Mouse (Mus musculus): ENCODE measurements at regions not wholly inside any gene's neighbourhood (a gene's known extent, or its start where the extent isn't known, plus 50 kb on each side); places are given as distances from the start of the nearest gene placed in this dataset.

DNA sequence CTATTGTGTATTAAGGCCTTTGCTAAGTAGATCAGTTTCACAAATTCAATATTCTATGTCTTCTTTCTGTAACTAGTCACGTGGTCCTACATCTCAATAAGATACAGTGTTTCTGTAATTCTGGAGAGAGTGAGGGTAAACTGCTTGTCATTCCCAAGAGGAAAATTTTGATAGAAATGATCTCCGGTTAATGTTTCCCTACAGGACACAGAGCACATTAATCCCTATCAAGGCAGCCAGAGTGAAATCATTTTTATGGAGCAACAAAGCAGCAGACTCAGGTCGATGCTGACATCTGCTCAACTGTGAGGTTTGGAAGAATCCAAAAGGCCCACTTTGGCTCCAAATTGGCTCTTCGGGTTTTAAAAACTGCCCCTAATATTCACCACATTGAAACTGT lies 451.7 kb downstream of the Arl4a start:
- DNase-seq, result no peak

DNA sequence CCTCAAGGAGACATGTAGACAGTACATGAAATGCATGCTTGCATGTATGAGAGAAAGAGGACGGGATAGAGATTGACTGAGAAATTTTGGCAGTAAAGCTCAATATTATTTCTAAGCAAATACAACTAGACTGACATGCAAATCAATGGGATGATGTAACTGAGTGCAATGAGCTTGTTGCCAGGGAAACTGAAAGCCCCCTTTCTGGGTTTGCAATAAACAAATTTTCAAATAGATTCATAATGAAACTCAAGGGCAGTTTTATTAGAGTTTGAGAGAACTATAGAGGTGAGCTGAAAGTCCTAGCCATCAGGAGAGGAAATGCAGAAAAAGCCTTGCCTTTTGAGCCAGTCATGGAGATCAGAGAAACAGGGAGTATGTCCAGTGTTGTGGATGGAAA lies 460.2 kb downstream of the Arl4a start:
- no peak for DNase-seq

DNA sequence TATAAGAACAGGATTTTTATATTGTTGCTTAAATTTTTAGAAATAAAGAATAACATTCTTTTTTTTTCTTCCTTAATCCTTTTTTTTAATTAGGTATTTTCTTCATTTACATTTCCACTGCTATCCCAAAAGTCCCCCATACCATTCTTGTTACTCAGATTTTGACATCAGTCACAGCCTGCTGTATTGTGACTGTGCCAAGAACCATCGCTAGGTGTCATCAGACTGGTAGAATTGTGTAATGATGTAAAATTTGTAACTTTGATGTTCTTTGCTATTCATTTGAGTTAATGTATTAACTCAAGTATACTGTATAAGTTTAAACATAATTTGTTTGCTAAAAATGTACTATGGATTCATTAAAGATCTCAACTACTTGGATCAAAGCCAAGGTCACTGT lies 465.0 kb downstream of the Arl4a start:
- DNase-seq, result no peak

DNA sequence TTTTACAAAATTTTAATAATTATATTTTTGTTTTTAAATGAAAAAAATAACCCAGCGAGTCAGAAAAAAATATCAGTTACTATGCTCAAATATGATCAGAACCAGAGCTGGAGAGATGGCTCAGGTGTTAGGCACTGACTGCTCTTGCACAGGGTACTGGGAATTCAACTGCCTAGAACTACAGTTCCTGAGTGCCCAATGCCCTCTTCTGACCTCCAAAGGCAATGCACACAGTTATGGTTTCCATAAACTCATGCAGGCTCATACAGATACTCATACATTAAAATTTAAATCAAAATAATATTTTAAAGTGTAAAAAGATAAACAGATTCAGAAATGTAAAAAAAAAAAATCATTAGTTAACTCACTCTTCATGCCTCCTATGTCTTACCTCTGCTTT lies 465.7 kb downstream of the Arl4a start:
- DNase-seq, result no peak

DNA sequence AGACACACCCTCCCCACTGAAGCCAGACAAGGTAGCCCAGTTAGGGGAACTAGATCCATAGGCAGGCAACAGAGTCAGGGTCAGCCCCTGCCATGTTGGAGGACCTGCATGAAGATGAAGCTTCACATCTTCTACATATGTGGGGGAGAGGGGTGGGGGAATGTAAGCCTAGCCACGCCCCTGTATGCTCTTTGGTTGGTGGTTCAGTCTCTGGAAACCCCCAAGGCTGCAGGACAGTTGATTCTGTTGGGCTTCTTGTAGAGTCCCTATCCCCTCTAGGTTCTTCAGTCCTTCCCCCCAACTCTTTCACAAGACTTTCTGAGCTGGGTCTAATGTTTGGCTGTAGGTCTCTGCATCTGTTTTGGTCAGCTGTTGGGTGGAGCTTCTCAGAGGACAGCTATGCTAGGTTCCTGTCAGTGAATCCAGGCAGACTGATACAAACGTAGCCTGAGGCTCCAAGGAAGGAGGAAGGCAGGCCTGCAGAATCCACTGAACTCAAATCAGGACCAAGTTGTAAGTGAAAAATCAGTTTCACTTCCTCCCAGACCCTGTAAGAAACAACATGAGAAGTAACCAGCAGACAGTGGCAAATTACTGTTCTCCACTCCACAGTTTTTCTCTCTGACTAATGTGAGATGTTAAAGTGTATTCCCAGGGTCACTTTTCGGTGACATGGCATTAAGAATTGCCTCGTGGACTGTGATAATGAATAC lies 476.9 kb downstream of the Arl4a start:
- no peak for DNase-seq

DNA sequence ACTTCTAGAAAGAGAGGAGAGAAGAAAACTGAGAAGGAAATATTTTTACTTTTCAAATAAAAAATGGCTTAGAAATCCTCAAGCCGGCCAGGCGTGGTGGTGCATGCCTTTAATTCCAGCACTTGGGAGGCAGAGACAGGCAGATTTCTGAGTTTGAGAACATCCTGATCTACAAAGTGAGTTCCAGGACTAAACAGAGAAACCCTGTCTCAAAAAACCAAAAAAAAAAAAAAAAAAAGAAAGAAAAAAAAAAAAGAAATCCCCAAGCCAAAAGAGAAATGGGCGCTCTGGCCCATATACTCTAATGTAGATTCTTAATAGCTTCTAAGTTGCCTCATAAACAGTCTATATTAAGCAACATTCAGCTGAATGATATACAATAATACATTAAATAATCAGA lies 479.3 kb downstream of the Arl4a start:
- DNase-seq, result no peak

DNA sequence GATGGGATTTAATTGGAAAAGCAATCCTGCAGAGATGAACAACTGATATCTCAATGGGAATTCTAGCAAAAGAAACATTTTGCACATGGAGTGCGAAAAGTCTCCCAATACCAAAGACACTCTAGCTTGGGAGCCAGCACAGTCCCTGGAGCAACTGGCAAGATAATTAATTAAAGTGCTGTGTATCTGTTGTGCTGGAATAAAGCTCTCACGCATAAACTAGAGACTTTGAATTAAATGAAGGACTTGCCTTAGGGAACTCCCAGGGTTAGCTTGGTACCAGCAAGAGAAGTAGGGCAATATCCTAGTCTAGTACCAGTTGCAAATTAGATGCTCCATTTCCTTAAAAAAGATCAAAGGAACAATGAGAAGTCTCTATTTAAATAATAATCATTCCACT lies 501.5 kb downstream of the Arl4a start:
- no peak for DNase-seq

DNA sequence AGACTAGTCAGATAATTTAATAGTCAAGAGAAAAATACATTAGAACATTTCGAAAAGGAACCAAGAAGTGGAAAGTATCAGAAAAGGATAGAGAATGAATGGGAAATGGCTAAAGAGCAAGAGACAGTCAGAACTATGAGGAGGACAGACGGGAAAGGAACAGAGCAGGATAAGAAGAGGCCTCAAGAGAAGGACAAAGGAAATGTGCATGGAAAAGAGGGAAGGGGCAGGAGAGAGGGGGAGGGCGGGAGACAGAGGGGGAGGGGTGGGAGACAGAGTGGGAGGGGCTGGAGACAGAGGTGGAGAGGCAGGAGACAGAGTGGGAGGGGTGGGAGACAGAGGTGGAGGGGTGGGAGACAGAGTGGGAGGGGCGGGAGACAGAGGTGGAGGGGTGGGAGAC lies 509.7 kb downstream of the Arl4a start:
- DNase-seq, result no peak

DNA sequence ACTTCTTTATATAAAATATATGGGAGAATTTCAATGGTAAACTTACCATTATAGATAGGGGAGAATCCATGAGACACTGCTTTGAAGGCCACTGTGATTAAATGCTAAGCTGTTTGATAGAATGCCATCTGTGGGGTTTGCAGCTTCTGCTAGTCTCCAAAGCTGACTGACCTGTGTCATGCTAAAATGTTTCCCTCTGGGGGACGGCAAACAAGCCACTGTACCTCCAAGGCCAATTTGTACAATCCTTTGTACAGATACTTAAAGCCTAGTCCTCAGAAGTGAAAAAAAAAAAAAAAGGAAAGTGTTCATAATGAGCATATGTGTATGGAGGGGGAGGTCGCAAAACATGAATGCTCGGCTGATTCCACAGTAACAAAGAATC lies 510.6 kb downstream of the Arl4a start:
- DNase-seq, result no peak

DNA sequence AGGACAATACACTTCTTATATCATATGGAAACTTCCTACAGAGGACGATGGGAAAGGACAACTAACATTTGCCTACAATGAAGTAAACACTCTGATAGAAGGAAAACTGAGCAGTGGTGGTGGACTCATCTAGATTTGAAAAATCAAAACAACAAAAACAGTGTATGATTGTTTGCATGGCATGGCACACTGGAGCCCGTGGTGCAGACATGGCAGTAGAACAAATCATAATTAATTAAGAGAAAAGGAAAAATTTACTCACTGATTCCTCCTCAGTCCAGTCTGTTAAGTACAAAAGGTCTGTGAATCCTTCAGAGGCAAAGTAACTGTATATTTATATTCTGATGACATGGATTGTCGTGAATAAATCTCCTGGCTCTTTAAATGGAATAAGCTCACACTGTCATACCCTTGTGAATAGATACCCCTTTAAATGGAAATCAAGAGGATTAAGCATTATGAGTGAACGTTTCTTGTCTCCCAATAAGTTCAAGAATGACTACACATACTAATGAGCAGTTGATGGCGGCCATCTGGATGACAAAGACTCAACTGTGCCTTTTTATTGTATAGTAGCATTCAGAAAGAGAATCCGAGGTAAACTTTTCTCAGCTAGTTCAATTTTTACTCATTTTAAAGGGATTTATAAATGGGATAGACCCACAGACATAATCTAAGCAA lies 511.1 kb downstream of the Arl4a start:
- DNase-seq, result no peak

DNA sequence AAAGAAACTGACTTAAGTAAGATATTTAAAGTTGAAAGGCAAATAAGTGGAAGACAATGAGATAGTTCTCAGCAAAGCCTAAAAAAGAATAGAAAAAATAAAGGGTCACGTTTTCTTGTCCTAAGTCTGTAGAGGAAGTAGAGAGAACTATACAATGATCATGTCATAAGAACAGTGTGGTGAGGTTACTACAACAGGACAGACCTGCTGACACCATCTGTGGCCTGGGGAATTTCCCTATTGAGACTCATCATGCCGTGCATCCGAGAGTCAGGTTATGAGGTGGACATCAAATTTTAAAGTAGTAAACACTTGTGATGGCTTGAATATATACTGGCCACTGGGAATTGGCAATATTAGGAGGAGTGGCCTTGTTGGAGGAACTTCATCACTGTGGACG lies 522.1 kb downstream of the Arl4a start:
- no peak for DNase-seq

DNA sequence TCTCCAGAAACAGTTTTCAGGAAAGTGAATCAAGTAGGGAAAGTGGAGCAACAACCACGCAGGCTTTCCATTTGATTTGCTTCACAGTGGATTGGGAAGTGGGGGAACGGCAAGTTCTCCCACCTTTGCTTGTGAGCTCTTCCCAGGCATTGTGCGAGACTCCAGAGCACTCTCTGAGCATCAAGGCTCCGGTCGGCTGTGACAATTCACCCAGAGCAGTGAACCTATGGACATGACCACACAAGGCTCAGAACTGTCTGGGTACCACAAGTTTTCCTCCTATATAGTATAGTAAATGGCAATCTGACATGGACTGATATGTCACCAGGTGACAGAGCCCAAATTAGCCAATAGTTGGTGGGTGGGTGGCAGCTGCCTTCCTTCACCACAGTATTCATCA lies 527.0 kb downstream of the Arl4a start:
- DNase-seq, result no peak

DNA sequence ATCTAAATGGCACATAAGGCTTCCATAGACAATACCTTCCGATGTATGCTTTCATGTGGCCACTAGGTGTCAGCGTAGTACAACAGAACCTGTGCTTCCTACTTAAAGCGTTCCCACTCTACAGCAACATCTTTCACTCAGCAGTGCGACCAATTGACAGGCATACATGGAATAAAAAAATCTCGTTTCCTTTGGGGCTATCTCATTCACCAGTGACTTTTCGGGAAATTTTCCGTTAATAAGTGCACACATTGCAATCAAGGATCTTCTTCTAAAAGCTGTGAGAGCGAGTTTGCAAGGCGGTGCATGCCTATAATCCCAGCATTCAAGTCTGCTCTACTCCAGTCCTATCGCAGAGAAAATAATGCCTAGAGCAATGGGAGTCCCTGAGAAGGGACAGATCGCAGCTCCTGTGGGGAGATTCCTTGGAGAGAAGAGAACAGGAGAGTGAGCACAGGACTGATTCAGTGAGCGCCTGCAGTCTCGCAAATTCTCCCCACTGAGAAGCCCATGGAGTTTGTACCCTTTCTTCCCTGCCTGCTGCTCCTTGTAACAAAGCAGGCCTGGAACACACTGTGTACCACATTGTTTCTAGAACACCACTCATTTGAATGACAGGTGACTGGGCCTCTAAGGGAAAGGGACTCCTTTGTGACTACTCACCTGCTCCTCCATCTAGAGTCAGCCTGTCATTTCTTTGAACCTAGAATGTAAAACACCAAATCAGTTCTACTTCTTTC lies 527.6 kb downstream of the Arl4a start:
- peak in 1 of 2 experiments; percentile 64 for DNase-seq

DNA sequence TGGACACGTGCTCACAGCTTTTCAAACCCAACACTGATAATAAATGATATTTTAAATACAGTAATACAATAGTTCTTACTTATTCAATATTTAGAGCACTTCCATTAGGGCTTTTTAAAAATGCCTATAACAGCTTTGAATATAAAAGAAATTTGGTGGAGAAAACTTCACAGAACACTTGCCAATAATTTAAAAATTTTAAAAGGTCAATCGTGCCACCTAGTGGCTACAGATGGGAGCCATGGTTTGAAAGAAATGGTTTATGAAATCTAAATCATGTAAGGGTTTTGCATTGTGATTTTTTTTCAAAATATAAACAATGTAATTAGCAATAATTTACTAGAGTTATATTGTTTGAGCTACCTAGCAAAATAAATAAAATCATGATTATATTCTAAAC lies 541.6 kb downstream of the Arl4a start:
- DNase-seq, result no peak

DNA sequence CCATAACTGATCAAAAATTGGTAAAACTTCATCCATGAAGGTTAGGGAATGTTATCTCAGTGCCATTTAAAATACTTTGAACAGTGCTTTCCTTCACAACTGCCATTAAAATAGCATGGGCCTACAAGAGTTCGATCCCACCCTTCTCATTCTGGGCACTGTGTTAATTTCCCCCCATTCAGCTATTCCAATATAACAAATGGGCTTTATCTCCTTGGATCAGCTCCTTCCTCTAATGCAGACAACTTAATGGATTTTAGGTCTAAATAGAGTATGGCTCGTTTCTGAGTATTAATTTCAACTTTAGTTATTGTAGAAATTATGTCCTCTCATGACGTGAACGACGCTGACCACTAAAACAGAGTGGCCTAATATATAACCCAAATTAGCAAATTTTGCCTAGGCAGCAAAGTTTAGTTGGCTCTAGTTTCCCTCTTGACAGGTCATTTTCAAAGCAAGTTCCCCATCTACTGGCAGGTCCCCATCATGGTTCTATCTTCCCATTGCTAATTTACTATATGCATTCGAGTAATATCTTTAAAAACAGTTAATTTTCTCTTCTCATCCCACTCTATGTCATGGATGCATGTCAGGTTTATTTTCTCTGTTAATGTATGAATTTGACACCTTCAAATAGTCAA lies 544.1 kb downstream of the Arl4a start:
- peak in 1 of 2 experiments; percentile 11 for DNase-seq

DNA sequence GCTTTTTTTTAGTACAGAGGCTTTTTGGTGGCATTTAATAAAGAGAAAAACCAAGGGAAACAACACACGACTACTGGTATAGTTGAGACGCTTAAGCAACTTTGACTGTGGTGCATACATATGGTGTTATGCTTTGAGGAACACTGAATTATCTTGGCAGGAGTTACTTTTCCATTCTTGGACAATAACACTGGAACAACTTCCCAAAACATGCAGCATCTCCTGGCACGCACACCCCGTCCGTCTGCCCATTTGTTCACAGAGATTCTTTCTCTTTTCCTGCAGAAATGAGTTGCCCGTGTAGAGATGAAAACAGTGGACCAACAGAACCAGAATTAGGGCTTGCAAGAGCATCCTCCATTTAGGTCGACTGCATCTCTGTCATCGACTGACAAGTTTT lies 544.7 kb downstream of the Arl4a start:
- DNase-seq, result peak; percentile 11 to 35

DNA sequence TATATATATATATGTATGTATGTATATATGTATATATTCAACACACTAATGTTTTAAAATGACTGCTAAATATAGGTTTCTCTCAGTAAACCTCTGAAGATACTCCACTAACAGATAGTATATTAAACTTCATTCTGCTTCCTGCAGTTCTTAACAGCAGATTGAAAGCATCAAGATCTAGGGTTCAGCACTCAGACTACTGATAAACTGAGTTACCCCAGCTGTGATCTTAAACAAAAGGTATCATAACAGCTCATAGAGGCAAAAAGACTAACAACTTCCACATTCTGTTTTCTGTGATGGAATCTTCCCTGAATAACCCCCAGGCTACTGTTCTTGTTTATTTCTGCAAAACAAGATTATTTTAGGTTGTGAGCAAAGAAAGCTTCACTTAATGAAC lies 564.8 kb downstream of the Arl4a start:
- no peak for DNase-seq

Data from lung, postnatal 4 days (tissue).